Mouse (Mus musculus) midbrain, embryonic 14.5 days (tissue): ENCODE data around the gene Begain. TPM values are rescaled to one million over a fixed set of nuclear protein-coding genes. Genes with fewer than 3 reads are reported as not detected.

Experiments
- ATAC-seq: fragments of 200-750 bp; cut with Nextera tagmentation; 2 replicates; pipeline ENCODE4 v1.8.0; 2017; ENCODE audit warnings: moderate number of reproducible peaks, moderate library complexity; ENCODE audit not compliant: low FRiP score, low TSS enrichment
- DNase-seq: peaks from one replicate; pipeline ENCODE4 v3.0.0-alpha.2; 2015
- H3K27ac ChIP-seq: fragments of 300-500 bp; sonication (generic); replicated peaks from 2 replicates; pipeline ENCODE4 v1.5.1; 2014; ENCODE audit warnings: mild to moderate bottlenecking, low read depth, low read length, moderate library complexity
- H3K27me3 ChIP-seq: fragments of 300-500 bp; sonication (generic); 2 replicates; pipeline ENCODE4 v1.6.1; 2014; ENCODE audit warnings: low read length, control low read depth, mixed read lengths; ENCODE audit not compliant: control insufficient read depth, insufficient read depth
- H3K36me3 ChIP-seq: fragments of 300-500 bp; sonication (generic); 2 replicates; pipeline ENCODE4 v1.6.1; 2014; ENCODE audit warnings: low read length, control low read depth; ENCODE audit not compliant: control insufficient read depth, insufficient read depth
- H3K4me1 ChIP-seq: fragments of 300-500 bp; sonication (generic); 2 replicates; pipeline ENCODE4 v1.6.1; 2014; ENCODE audit warnings: mild to moderate bottlenecking, antibody characterized with exemption, low read length, control low read depth; ENCODE audit not compliant: control insufficient read depth, insufficient read depth
- H3K4me2 ChIP-seq: fragments of 300-500 bp; sonication (generic); 2 replicates; pipeline ENCODE4 v1.6.1; 2014; ENCODE audit warnings: mild to moderate bottlenecking, low read length, moderate library complexity
- H3K4me3 ChIP-seq: fragments of 300-500 bp; sonication (generic); replicated peaks from 2 replicates; pipeline ENCODE4 v1.5.1; 2014; ENCODE audit warnings: low read depth, low read length
- H3K9ac ChIP-seq: fragments of 300-500 bp; sonication (generic); replicated peaks from 2 replicates; pipeline ENCODE4 v1.6.1; 2014; ENCODE audit warnings: mild to moderate bottlenecking, low read length, moderate library complexity
- H3K9me3 ChIP-seq: fragments of 300-500 bp; sonication (generic); 2 replicates; pipeline ENCODE4 v1.6.1; 2016; ENCODE audit warnings: low read length, control low read depth, mixed read lengths; ENCODE audit not compliant: control insufficient read depth
- WGBS: fragments of 180-500 bp; shearing (Covaris S2); extraction: QIAGEN DNeasy Blood & Tissue Kit; methylation state at CpG from one replicate; pipeline ENCODE4 v1.1.7; 2014; 5-methylcytosine and 5-hydroxymethylcytosine counted together
- polyA plus RNA-seq: library from polyadenylated mRNA; unstranded; fragments of >200 nt; fragmentation: Nextera tagmentation; extraction: Ambion mirVana; gene quantifications from 2 replicates; pipeline ENCODE4 v1.2.1, GENCODE M21; 2014

Begain gene
- polyA plus RNA-seq, result 27.3 and 33.1 TPM in 2 replicates

GRCm38 (mm10) chr12:109068167-109068653 is at the start of gene Begain:
Gene Begain, minus strand, starts transcription at chr12:109068217.
- peak; percentile 42 for ATAC-seq
- DNase-seq, result peak; percentile 72
- H3K9ac ChIP-seq, result peak within 1 kb of the TSS; percentile 80
- H3K4me2 ChIP-seq, result peak within 1 kb of the TSS; percentile 82
- peaks cover 8% of the 10 kb centered on the region; the same call in 1 of the 2 replicates for H3K4me1 ChIP-seq
- H3K27me3 ChIP-seq, result no peaks in the 10 kb centered on the region; the same call in 1 of the 2 replicates
- H3K9me3 ChIP-seq, result no peaks in the 10 kb centered on the region
- H3K4me3 ChIP-seq, result peak within 1 kb of the TSS; percentile 47
- H3K36me3 ChIP-seq, result no peaks in the 10 kb centered on the region
- WGBS, result under 1% methylated on average over 48 of the region's 48 CpGs
- H3K27ac ChIP-seq, result peak within 1 kb of the TSS; percentile 70

- Histone ChIP-seq H3K4me2 (no peak overlapping the region), H3K4me1 (peaks cover 11% of the 10 kb centered on the region; the same call in 1 of the 2 replicates), H3K27me3 (no peaks in the 10 kb centered on the region), H3K36me3 (no peaks in the 10 kb centered on the region), H3K27ac (no peak overlapping the region), H3K9ac (no peak overlapping the region), H3K9me3 (no peaks in the 10 kb centered on the region), H3K4me3 (no peak overlapping the region)
- DNase-seq (no peak), ATAC-seq (no peak)
- 62% methylated on average over 8 of the region's 8 CpGs for WGBS
Observed at GRCm38 (mm10) chr12:109115707-109116106, 47.7 kb upstream of the Begain start.

GRCm38 (mm10) chr12:109115161-109115560 is 47.1 kb upstream of the Begain start:
- WGBS, result 75% methylated on average over 10 of the region's 10 CpGs
- no peak overlapping the region for H3K4me3 ChIP-seq
- DNase-seq, result no peak
- H3K4me2 ChIP-seq, result no peak overlapping the region
- H3K27me3 ChIP-seq, result no peaks in the 10 kb centered on the region
- no peak for ATAC-seq
- peaks cover 11% of the 10 kb centered on the region; the same call in 1 of the 2 replicates for H3K4me1 ChIP-seq
- no peak overlapping the region for H3K9ac ChIP-seq
- H3K36me3 ChIP-seq, result no peaks in the 10 kb centered on the region
- H3K27ac ChIP-seq, result no peak overlapping the region
- H3K9me3 ChIP-seq, result no peaks in the 10 kb centered on the region

GRCm38 (mm10) chr12:109112996-109113592 is 45.1 kb upstream of the Begain start:
- H3K4me3 ChIP-seq, result no peak overlapping the region
- no peak overlapping the region for H3K4me2 ChIP-seq
- no peaks in the 10 kb centered on the region for H3K9me3 ChIP-seq
- WGBS, result 50% methylated on average over 10 of the region's 10 CpGs
- H3K27ac ChIP-seq, result no peak overlapping the region
- no peaks in the 10 kb centered on the region for H3K27me3 ChIP-seq
- DNase-seq, result peak; percentile 60
- H3K36me3 ChIP-seq, result no peaks in the 10 kb centered on the region
- H3K9ac ChIP-seq, result no peak overlapping the region
- H3K4me1 ChIP-seq, result peaks cover 11% of the 10 kb centered on the region; the same call in 1 of the 2 replicates
- ATAC-seq, result no peak

GRCm38 (mm10) chr12:109112354-109112995 is 44.5 kb upstream of the Begain start:
- WGBS, result 52% methylated on average over 9 of the region's 9 CpGs
- H3K4me2 ChIP-seq, result no peak overlapping the region

GRCm38 (mm10) chr12:109108911-109109310 is 40.9 kb upstream of the Begain start:
- Histone ChIP-seq H3K9me3 (no peaks in the 10 kb centered on the region), H3K4me2 (no peak overlapping the region), H3K27ac (no peak overlapping the region), H3K9ac (no peak overlapping the region), H3K36me3 (no peaks in the 10 kb centered on the region), H3K4me1 (peaks cover 11% of the 10 kb centered on the region; the same call in 1 of the 2 replicates), H3K4me3 (no peak overlapping the region), H3K27me3 (no peaks in the 10 kb centered on the region)
- DNase-seq, result no peak
- ATAC-seq, result no peak
- WGBS, result 93% methylated on average over 13 of the region's 13 CpGs

More at GRCm38 (mm10) chr12:109112354-109112995, 44.5 kb upstream of the Begain start:
- Histone ChIP-seq H3K27ac (no peak overlapping the region), H3K27me3 (no peaks in the 10 kb centered on the region), H3K4me3 (no peak overlapping the region), H3K36me3 (no peaks in the 10 kb centered on the region), H3K9ac (no peak overlapping the region), H3K4me1 (peaks cover 11% of the 10 kb centered on the region; the same call in 1 of the 2 replicates), H3K9me3 (no peaks in the 10 kb centered on the region)
- no peak for ATAC-seq
- peak; percentile 29 for DNase-seq

- Histone ChIP-seq H3K9ac (no peak overlapping the region), H3K4me2 (no peak overlapping the region), H3K27ac (no peak overlapping the region), H3K4me1 (no peaks in the 10 kb centered on the region), H3K4me3 (no peak overlapping the region), H3K36me3 (no peaks in the 10 kb centered on the region), H3K27me3 (no peaks in the 10 kb centered on the region), H3K9me3 (no peaks in the 10 kb centered on the region)
- no peak for DNase-seq
- no peak for ATAC-seq
- WGBS, result 83% methylated on average over 7 of the region's 7 CpGs
Observed at GRCm38 (mm10) chr12:109100381-109100780, 32.4 kb upstream of the Begain start.

- ATAC-seq, result no peak
- no peak overlapping the region for H3K9ac ChIP-seq
- H3K4me3 ChIP-seq, result no peak overlapping the region
- no peak for DNase-seq
- H3K9me3 ChIP-seq, result no peaks in the 10 kb centered on the region
- H3K27me3 ChIP-seq, result no peaks in the 10 kb centered on the region
- H3K36me3 ChIP-seq, result no peaks in the 10 kb centered on the region
- H3K4me2 ChIP-seq, result no peak overlapping the region
- H3K27ac ChIP-seq, result no peak overlapping the region
- H3K4me1 ChIP-seq, result no peaks in the 10 kb centered on the region
- 66% methylated on average over 13 of the region's 13 CpGs for WGBS
Observed at GRCm38 (mm10) chr12:109090456-109091130, 22.6 kb upstream of the Begain start.
